Mouse (Mus musculus) gastrocnemius, postnatal 25 days (tissue): ENCODE data around the gene Dtd1. TPM values are rescaled to one million over a fixed set of nuclear protein-coding genes. Genes with fewer than 3 reads are reported as not detected.
A peak's percentile ranks its signal among the peaks of the same experiment; 100 is the strongest.

Experiments
- DNase-seq: peaks from one replicate; pipeline ENCODE4 v3.0.0; 2022
- total RNA-seq, 2 experiments: library from RNA; stranded (reverse); gene quantifications; 1 replicate in 1 of 2; 2 replicates in 1 of 2; pipeline ENCODE4 v1.2.3; 2021

Gene Dtd1
- total RNA-seq, 2 experiments from 2014 or later: 8.4 to 11.7 TPM

DNA sequence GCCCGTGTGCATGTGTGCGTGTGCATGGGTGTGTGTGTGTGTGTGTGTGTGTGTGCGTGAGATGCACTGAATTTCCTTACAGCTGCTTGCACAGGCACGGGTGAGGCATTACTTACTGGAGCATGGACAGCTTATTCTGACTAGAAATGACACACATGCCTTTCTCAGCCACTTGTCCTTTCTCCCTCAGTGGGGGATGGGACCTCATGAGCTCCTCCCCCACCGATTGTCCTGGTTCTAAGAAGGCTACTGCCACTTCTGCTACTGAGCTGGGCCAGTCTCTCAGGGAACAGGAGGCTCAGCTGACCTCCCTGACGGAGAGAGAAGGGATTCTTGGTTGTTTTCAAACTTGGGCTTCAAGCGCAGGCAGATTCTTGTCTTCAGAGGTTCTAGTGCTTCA lies 40.4 kb downstream of the Dtd1 start:
- DNase-seq: no peak

DNA sequence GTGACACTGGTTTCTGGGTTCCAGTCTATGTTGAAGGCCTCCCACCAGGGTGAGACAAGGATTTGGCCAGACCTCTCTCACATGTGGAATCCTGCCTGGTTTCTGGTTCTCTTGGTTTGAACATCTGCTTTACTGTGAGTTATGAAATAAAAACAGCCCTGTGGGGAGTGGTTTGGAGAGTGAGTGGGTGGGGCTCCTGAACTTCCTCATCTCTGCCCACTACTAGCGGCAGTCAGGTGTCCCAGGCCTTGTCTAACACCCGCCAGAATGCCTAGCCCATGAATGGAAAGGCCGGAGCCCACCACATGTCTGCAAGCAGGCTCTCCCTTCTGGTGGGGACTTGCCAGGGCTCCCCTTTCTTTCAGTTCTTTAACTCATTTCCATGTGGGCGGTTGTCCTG lies 42.3 kb downstream of the Dtd1 start:
- peak; percentile 25 for DNase-seq

DNA sequence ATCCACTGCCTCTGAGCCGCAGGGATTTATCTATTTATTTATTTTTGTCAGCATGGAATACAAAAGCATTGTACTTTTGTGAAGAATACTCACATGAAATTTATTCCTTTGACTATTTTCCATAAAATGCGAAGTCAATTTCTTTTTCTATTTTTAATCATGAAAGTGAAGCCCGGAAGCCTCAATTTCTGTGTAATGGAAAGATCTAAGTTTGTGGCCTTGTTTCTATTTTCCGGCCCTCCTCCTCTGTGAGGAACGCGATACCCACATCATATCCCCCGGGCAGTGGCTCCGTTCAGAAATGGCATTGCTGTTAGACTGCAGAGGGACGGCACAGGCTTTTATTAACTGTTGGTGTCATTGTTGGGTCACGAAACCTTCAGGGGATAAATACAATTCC lies 46.7 kb downstream of the Dtd1 start:
- no peak for DNase-seq

DNA sequence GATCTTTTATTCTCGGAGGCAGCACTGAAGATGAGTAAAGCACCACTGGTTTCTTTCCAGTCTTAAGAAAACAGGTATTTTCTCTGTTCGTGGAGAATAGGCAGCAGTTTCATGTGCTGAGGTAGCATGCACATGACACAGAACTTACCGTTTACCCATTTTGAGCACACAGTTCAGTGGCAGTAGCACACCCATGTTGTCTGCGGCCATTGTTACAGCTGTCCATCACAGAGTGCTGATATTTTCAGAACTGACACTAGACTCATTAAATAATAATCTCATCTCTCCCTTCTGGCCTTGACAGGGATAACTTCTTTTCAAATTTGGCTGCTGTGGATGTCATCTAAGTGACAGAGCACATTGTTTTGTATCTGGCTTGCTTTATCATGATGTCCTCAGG lies 47.5 kb downstream of the Dtd1 start:
- no peak for DNase-seq

DNA sequence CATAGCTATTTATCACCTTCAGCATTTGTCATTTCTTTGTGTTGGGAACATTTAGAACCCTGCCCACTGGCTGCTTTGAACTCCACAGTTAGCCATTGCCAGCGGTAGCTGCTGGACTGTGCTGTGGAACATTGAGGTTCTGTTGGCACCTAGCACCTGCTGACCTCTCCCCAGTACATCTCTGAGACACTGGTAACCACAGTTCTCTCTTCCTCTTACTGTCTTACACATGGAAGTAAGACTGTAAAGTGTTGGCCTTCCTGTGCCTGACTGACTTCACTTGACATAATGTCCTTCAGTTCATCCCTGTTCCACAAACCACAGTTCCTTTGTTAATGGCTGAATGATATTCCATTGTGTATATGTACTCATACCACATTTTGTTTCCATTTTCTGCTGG lies 50.3 kb downstream of the Dtd1 start:
- no peak for DNase-seq

- DNase-seq: no peak
These were observed 53.1 kb downstream of the Dtd1 start for GRCm38 (mm10) chr2:144652841-144653240.

DNA sequence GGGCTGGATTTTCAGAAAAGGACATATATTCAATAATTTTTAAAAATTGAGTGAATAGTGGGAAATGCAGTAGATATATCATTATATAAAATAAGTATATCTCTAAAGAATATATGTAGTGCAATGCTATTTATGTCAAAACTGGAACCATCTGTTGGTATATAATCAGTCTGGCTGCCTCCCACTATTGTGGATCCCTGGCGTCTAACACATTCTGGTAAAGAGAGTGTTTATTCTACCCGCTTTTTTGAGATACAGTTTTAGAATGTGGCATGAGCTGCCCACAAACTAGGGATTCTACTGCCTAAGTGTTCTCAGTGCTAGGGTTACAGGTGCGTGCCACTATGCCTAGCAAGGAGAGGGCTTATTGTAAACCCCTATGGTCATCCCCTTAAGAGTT lies 55.6 kb downstream of the Dtd1 start:
- DNase-seq: no peak

DNA sequence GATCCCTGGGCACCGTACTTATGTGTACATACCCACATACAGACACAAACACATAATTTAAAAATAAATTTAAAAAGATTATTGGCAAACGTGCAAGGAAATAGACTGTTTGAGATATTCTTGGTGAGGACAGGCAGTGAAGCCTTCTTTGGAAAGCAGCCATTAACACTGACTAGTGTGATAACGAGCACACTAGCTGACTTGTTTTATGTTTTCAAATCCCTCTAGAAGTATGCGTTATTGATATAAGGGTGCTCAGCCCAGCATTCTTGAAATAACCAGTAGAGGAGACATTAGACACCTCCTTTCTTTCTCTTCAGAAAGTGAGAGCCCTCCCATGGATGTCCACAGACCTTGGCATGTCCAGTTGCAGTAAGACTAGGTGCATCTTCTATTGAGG lies 68.8 kb downstream of the Dtd1 start:
- DNase-seq: no peak

DNA sequence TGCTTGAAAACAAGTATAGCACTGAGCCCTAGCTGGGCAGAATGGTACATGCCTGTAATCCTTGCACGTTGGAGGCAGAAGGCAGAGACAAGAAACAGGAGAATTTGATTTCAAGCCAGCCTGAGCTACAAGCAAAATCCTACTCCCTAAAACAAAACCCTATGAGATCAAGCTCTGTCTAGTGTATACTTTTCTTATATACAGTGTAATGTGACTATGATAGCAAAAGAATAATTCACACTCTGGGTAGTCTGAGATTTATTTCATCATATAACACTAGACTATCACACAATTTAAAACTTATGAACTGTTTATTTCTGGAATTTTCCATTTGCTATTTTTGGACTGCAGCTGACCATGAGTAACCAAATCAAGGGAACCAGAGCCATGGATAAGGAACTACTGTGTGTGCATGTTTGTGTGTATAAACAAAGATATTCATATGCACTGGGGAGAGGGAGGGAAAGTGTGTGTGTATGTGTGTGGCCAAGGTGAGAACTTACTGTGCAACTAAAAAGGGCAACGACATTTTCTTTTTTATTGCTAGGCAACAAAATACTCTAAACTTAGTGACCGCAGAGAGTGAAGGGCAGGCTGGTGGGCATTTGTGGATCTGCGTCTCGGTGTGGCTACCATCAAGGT lies 70.7 kb downstream of the Dtd1 start:
- DNase-seq: no peak

DNA sequence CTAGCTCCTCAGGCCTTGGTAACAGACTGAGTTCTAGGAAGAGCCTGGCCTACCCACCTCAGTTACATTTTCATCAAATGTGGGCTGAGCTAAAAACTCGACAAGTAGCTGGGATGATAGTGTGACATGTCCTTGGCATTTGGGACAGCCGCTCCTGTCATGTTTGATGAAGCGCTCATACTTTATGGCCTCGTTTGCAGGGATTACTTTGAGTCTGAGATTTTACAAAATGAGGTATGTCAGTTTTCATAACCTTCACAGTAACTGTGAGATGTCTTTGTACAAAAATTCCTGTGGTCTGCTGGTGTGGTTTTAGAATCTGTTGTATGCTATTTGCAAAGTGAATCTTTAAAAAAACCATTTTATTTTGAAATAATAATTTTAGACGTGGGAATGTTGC lies 72.7 kb downstream of the Dtd1 start:
- no peak for DNase-seq

DNA sequence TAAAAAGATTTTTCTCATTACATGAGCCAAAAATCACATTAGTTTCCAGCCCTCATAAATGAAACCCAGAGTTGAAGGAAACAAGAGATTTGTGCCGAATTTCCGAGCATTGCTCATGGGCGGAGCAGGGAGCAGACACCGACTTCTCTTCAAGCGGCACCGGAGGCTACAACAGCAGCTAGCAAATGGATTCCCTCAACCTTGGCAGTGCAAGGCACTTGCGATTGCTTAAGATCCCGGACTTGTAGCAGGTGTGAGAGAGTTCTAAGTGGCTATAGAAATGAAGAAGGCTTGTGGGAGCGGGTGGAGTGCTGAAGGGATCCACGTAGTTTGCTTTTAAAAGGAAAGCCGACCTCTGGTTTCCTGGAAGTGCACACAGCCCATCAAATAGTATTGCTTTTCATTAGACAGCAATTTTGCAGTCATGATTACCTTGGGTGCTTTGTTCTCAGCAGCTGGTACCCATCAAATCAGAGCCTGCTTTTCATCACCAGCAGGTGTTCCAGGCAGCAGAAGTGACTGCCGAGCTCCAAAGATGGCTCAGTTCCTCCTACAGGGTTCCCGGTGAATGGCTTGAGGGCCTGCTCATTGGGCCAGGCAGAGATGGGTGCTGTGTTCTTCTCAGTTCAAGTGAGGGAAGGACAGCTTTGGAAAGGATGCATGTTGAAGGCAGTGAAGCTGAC lies 77.0 kb downstream of the Dtd1 start:
- no peak for DNase-seq

DNA sequence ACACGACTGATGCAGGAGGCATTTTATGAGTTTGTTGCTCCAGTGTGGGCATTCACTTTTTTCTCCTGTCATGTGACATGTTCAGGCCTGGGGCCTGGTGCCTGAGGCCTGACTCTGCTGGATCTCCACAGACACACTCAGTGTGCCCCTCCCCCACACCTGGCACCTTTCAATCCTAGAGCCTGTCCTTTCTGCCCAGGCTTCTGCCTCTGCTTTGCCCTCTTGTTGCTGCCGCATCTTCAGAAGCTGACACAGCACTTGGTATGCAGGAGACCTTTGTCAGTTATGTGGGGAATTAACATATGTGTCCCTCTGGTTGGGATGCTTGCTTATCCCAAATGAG lies 77.5 kb downstream of the Dtd1 start:
- DNase-seq: no peak

DNA sequence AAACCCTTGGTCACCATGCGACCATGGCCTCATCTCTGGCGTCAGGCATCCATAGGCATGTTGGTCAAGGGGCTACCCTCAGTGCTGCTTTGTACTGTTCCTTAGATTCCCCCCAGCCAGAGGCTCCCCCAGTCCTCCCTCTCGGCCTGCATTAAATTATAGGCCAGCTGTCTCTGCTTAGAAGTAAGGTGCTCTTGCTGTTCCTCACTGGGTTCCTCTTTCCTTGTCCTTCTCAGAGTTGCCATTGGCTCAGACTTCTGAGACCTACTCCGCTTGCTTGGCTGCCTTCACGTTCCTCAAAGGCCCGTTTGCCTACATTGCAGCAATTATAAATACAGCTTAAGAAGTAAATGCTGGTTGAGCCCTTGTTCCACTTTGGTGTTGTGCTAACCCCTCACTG lies 79.1 kb downstream of the Dtd1 start:
- DNase-seq: no peak

GRCm38 (mm10) chr2:144679394-144679793 lies 79.7 kb downstream of the Dtd1 start:
- no peak for DNase-seq

DNA sequence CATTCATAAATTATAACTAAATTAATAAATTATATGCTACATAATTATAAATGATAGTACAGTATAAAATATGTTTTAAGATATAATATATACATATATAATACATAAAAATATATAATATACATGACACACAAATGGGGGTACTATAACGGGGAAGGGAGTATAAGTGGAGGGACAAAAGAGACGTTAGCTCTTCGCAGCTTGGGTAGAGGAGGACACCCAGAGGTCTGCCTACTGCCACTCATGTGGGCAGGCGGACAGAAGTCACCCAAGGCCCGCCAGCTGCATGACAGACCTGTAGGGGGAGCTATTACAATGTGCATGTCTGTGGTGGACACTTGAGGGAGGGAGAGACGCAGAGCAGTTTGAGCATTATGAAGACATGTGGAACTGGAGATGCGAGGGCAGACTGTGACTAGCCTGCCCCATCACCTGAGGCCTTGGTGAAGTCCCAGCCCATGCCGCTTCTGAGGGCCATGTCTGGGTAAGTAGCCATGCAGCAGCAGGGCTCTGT lies 92.6 kb downstream of the Dtd1 start:
- no peak for DNase-seq

GRCm38 (mm10) chr2:144692777-144693176 lies 93.1 kb downstream of the Dtd1 start:
- DNase-seq: no peak

GRCm38 (mm10) chr2:144694923-144695322 lies 95.2 kb downstream of the Dtd1 start:
- no peak for DNase-seq

GRCm38 (mm10) chr2:144698046-144698445 lies 98.3 kb downstream of the Dtd1 start:
- DNase-seq: no peak

DNA sequence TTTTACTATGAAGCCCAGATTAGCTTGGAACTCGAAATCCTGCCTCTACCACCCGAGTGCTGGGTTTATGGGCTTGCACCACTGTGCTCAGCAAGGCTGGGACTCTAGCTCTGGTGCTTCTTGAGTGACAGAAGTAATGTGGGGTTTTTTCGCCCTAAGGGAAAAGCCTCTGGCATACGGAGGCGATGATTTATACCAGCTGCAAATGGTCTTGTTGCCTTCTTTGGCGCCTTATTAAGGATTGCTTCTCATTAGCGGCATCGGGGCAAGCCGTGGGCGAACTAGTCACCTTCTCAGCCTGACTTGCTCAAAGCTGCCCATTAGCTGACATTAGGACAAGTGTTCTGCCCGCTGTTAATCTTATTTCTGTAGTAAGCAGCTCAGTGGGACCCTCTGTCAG lies 100.9 kb downstream of the Dtd1 start:
- no peak for DNase-seq

GRCm38 (mm10) chr2:144701415-144702149 lies 101.9 kb downstream of the Dtd1 start:
- no peak for DNase-seq

DNA sequence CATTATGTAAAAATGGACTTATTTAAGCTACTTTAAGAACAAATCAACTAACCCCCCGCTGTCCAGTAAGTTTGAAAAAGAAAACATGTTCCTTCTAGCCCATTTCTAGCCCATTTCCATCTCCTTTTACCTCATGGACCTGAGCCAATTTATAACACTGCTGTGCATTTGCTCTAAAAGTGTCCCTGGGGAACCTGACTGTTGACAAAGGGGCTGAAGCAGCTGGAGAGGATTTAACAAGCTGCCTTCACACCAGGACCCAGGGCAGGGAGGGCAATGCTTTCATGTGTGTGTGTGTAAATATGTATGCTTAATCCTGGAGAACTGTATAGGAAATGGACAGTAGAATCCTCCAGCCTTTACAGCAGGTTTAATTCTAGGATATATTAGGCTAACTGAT lies 109.6 kb downstream of the Dtd1 start:
- no peak for DNase-seq

GRCm38 (mm10) chr2:144709704-144710103 lies 110.0 kb downstream of the Dtd1 start:
- DNase-seq: no peak

DNA sequence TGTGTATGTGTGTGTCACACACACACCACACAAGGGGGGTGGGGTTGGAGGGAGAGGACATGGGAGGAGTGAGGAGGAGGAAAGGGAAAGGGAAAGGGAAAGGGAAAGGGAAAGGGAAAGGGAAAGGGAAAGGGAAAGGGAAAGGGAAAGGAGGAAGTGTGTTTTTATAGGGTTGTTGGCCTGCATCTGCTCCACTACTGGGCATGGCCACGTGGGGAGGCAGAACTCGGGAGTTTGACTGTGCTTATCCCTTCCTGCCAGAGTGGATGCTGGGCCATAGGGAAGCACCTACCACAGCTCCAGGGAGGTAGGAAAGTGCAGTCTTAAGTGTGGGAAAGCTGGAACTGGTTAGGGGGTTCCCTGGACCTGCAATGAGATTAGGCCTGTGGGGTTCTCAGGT lies 114.9 kb downstream of the Dtd1 start:
- DNase-seq: no peak
